Mouse (Mus musculus) layer of hippocampus, postnatal 36 days (tissue): ENCODE results near the gene Arfgap3. TPM values are rescaled to one million over a fixed set of nuclear protein-coding genes. Genes with fewer than 3 reads are reported as not detected.
A peak's percentile ranks its signal among the peaks of the same experiment; 100 is the strongest.
"Not testable (repeated sequence)": the region's sequence is repeated elsewhere in the genome, so short reads cannot be mapped to it uniquely, and the experiment has no call there.

Experiments
- DNase-seq, 2 experiments: peaks; one replicate each; pipeline ENCODE4 v3.0.0; 2022
- total RNA-seq, 2 experiments: library from RNA; stranded (reverse); gene quantifications; 2 replicates each; pipeline ENCODE4 v1.2.3; 2021

Arfgap3 gene
- total RNA-seq, result 10 to 100 TPM; 19.6 to 19.7 TPM

GRCm38 (mm10) chr15:83349954-83350711 lies at the start of gene Arfgap3:
Gene Arfgap3, minus strand, starts transcription at chr15:83350247.
- DNase-seq, result peak; percentile 93 to 94

DNA sequence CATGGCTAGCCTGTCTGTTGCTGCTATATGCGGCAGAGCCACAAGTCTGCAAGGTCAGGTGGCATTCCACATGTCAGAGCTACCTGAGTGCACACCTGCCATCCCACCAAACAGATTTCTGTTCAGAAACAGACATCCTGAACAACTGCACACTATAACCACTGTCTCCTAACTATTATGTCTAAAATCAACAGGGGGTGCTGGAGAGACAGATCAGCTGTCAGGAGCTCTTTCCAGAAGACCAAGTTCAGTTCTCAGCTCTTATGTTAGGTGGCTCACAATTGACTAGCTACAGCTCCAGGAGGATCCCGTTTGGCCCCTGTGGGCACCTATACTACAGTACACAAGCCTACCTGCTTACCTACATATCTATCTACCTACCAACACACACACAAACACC lies 42.7 kb upstream of the Arfgap3 start:
- DNase-seq, result no peak

- no peak for DNase-seq
Measured at GRCm38 (mm10) chr15:83387911-83388310, 37.9 kb upstream of the Arfgap3 start.

GRCm38 (mm10) chr15:83383633-83384032 lies 33.6 kb upstream of the Arfgap3 start:
- DNase-seq, result no peak

GRCm38 (mm10) chr15:83383136-83383535 lies 33.1 kb upstream of the Arfgap3 start:
- DNase-seq, result no peak

DNA sequence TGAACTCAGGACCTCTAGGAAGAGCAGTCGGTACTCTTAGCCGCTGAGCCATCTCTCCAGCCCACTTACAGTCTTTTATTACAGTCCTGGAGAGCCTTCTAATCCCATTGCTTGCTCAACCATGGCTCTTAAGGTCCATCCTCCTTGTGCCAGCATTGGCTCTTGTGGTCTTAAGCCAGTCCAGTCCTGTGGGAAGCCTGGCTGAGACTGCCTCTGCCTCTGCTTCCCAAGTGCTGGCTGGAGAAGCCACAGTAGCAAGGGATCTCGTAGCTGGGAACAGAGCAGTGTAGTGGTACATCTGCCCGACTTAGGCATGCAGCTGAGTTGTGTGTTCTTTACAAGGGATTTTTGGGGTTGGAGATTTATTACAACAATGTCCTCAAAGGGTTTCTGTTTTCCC lies 32.4 kb upstream of the Arfgap3 start:
- no peak for DNase-seq

DNA sequence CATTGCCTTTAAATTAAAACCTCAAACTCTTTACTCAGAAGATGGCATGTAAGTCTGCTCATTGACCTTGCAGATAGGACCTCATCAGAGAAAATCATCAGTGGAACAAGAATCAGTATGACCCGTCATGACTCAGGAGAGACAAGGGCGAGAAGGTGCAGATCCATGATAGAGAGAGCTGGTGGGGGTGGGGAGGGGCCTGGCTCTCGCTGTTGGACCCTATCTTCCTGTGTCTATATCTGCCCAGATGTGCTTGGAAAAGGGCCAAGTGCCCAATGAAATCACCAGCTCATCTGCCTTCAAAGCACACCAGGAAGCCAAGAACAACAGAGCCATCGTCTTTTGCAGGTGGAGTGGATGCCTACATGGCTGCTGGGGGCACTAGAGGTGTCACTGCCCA lies 27.1 kb upstream of the Arfgap3 start:
- no peak for DNase-seq

- peak; percentile 46 to 48 for DNase-seq
Measured at GRCm38 (mm10) chr15:83375136-83375535, 25.1 kb upstream of the Arfgap3 start.

- no peak for DNase-seq
Measured at GRCm38 (mm10) chr15:83374076-83374475, 24.0 kb upstream of the Arfgap3 start.

- DNase-seq, result not testable (repeated sequence)
Measured at GRCm38 (mm10) chr15:83368702-83369101, 18.7 kb upstream of the Arfgap3 start.

DNA sequence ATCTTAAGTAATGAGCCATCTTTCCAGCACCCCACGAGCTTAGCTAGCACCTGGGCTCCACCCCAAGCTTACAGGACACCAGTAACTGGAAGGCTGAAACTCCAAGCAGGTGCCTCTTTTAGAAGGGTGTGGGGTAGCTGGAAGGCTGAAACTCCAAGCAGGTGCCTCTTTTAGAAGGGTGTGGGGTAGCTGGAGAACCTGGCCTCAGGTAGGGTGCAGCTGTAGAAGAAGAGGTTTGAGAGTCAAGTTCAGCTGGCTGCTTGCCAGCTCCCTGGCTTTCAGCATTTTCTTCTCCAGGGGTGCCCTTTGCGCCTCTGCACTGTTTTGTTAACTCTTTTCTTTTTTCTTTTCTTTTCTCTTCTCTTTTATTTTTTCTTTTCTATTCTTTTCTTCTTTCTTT lies 18.2 kb upstream of the Arfgap3 start:
- DNase-seq, result no peak

DNA sequence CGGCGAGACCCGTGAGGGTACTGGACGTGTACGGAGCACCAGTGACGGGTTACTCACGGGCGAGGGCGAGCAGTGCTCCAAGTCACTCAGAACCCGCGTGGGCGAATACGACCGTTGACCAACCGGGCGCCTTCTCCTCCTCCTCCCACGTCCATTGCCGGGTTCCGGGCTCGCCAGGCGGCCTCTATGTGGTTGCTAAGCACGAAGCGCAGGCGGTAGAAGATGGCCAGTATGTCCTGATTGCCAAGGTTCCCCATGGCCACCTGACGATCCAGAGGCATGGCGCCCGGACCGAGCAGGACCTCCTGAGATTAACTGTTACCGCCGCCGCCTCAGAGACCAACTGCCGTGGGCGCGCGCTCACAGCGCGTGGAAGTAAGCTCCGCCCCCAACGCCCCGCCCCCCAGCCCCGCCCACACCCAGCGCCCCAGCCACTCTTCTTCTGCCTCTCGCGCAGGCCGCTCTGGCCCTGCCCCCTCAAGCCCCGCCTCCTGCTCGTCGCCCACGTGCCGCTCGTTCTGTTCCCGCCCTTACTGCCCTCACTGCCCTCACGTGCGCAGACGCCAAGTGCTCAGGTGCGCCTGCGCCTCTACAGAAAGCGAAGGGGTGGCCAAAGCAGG lies 17.0 kb upstream of the Arfgap3 start:
- peak; percentile 33 to 49 for DNase-seq

DNA sequence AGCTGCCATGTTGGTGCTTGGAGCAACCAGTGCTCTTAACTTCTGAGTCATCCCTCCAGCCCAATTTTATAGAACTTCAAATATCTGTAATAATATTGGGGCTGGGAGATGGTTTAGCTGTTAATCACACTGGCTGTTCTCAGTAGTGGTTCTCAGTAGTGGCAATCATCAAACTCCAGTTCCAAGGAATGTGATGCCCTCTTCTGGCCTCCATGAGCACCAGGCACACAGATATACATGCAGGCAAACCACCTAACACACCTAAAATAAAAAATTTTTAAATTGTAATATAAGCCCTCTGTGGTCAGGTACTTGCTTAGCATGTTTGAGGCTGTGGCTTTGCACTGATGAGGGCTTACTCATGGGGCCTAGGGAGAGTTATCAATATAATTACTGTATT lies 15.7 kb upstream of the Arfgap3 start:
- no peak for DNase-seq

DNA sequence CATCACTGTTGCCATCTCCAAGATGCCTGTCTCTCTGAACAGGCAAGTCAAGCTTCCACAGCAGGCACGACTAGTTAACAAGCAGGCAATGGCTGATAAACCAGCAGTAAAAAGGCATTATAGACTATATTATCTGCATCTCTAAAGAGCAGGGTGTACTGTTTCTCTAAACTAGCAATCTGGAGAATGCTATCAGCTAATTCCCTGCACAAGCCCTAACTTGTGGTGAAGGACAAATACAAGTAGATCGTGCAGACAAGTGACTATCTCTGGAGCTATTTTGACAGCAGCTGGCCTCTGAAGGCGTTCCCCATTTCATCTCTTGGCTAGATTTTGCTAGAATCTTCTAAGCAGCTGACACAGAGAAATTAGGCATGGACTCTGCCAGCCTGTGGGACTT lies 14.1 kb upstream of the Arfgap3 start:
- peak in 1 of 2 experiments; percentile 8 for DNase-seq

DNA sequence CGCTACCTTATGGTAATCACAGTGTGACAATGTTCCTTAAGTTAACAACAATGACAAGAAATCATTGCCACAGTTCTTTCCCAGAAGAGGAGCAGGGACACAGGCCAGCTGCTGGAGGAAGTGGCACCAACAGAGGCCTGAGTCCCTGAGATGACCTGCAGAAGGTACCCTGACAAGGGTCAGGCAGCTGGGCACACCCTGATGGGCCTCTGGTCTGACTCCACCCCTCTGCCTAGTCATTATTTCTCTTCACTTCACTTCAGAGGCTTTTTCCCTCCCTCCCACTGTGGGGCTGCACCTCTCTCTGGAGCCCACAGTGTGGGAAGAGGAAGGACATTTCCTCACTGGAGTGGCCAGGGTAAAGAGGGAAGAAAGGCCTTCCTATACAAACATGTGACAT lies 12.8 kb upstream of the Arfgap3 start:
- DNase-seq, result not testable (repeated sequence)

DNA sequence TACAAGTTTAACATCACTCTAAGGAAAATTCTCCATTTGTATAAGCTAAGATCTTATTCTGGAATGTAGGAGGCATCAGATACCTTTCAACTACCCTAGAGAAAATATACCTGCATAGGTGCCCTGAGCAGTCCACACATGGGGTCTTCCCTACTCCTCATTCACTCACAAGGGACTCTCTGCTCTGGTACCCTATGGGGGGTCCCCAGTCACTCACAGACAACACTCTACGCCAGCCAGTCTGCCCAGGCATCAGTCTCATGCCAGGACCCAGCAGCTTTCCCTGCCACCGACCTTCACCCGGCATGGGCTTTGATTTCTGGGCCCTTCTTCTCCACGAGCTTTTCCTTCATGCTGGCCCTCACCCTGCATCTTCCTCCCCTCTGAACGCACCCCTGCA lies 10.9 kb upstream of the Arfgap3 start:
- not testable (repeated sequence) for DNase-seq

DNA sequence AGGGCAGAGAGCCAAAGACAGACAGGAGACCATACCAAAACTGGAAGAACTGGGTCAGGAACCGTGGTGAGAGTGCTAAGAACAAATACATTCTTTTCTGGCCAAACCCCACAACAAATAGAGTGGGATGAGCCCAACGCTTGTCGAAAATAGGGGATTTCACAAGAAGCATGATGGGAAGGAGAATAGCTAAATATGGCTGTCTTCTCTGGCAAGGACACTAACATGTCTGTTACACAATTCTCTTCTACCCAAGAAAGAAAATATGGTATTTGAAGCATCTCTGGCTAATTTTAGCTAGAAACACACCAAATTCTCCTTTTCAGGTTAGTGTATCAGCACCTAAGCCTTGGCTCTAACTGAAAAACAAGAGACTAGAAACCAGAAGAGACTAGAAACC lies 10.1 kb upstream of the Arfgap3 start:
- no peak for DNase-seq

GRCm38 (mm10) chr15:83358476-83358875 lies 8.4 kb upstream of the Arfgap3 start:
- DNase-seq, result no peak

DNA sequence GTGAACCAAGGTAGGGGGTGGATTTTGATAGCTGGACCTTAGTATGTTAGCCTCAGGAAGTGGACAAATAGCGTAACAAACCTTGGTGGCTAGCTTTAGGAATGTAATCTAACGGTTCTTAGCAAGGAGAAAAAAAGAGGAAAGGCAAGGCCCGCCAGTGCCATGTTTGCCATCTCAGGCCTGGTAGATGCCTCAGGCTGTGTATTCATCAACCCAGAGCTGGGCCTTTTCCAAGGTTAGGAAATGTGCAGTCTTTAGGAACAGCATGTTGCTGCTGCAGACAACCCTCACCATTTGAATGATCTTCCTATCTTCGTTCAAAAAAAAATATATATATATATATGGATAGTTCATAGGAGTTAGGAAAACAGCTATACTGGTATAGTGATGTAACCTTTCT lies 1.5 kb upstream of the Arfgap3 start:
- no peak for DNase-seq

DNA sequence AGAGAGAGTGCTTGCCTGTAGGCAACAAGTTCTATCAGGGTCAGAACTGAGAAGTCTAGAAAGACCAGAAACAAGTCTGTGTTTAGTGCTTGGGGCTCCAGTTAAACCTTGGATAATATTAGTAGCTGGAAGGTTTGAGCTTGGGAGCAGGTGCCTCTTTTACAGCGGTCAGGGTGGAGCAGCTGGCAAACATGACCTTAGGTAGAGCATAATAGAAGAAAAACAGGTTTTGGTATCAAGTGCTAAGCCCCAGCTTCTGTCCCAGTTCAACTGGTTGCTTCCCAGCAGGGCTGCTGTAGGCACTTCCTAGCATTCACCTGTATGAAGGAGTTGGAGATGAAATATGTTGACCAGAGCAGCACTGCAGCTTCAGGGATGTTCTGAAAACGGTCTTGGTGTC lies 812 bp upstream of the Arfgap3 start:
- no peak for DNase-seq

DNA sequence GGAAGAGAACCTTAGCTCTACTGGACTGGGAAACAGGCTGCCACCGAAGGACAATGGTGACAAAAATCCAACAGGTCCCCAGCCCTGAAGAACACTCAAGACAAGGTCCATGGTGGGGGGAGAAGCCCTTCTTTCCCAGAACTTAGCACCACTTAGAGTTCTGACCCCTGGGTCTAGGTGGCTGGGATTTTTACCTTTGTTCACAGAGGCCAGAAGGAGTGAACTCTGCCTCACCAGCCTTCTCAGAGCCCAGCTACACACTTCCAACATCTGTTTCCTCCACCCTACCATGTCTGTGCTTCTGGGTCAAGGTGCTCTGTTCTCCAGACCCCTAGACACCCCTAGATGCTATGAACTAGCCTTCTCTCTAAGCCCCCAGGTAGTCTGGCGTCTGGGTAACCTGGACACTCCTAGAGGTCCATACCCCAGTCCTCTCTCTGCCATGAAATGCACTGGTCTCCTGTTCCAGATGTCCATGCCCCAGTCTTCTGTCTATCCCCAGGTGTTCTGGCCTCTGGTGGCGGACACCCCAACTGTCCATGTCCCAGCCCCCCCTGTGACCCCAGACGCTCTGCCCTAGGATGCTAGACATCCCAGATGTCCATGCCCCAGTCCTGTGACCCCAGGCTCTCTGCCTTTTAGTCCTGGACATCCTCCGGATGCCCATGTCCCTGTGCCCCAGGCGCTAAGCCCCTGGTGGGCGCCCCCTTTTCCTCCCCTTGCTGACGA lies 658 bp downstream of the Arfgap3 start:
- no peak for DNase-seq

DNA sequence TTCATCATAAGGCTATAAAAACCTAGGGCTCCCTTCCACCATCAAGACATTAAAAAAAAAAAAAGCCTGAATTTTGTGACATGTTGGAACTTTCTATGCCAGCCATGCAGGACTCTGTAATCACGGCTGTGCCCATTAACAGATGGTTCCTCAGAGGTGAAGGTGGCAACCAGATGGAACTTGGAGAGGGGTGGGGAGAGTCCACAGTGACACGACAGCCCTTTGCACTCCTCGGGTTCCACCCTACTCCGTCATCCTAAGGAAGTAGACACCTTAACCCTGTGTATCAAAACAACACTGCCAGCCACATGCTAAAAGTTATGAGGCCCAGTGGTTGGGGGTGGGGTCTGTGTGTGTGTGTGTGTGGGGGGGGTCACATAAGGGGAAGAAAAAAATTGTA lies 1.3 kb downstream of the Arfgap3 start:
- DNase-seq, result no peak

GRCm38 (mm10) chr15:83345898-83346529 lies 4.0 kb downstream of the Arfgap3 start:
- DNase-seq, result no peak
